Mouse (Mus musculus) ovary, postnatal 10 days (tissue): Measurements from ENCODE around the gene Gas2l2.
A peak's percentile ranks its signal among the peaks of the same experiment; 100 is the strongest.

Source experiments
- DNase-seq: peaks from one replicate; pipeline ENCODE4 v3.0.0; 2022; ENCODE audit warnings: low spot score

Gas2l2 gene

GRCm38 (mm10) chr11:83443824-83444223 is 14.6 kb upstream of the Gas2l2 start:
- no peak for DNase-seq

- DNase-seq = peak; percentile 42
Measured at GRCm38 (mm10) chr11:83442596-83443267, 13.5 kb upstream of the Gas2l2 start.

- DNase-seq = no peak
Measured at GRCm38 (mm10) chr11:83441235-83441634, 12.0 kb upstream of the Gas2l2 start.

GRCm38 (mm10) chr11:83440081-83441064 is 11.1 kb upstream of the Gas2l2 start:
- peak; percentile 68 for DNase-seq

GRCm38 (mm10) chr11:83439426-83440060 is 10.3 kb upstream of the Gas2l2 start:
- no peak for DNase-seq

- no peak for DNase-seq
Measured at GRCm38 (mm10) chr11:83437377-83437776, 8.1 kb upstream of the Gas2l2 start, which contains the start of gene 1700020L24Rik. 1700020L24Rik (plus strand) TSS chr11:83437677.

GRCm38 (mm10) chr11:83432533-83432932 is 3.3 kb upstream of the Gas2l2 start:
- DNase-seq = no peak

- no peak for DNase-seq
Measured at GRCm38 (mm10) chr11:83426964-83427363, 2.3 kb downstream of the Gas2l2 start.

- DNase-seq = no peak
Measured at GRCm38 (mm10) chr11:83424681-83425080, 4.6 kb downstream of the Gas2l2 start.

GRCm38 (mm10) chr11:83421305-83421704 is 8.0 kb downstream of the Gas2l2 start:
- peak; percentile 62 for DNase-seq

GRCm38 (mm10) chr11:83420338-83420737 is 8.9 kb downstream of the Gas2l2 start:
- DNase-seq = no peak

GRCm38 (mm10) chr11:83418566-83418965 is 10.7 kb downstream of the Gas2l2 start:
- no peak for DNase-seq

GRCm38 (mm10) chr11:83417708-83418107 is 11.5 kb downstream of the Gas2l2 start:
- DNase-seq = no peak

- DNase-seq = peak; percentile 24
Measured at GRCm38 (mm10) chr11:83417080-83417479, 12.2 kb downstream of the Gas2l2 start.

- no peak for DNase-seq
Measured at GRCm38 (mm10) chr11:83410510-83410909, 18.7 kb downstream of the Gas2l2 start.

- DNase-seq = no peak
Measured at GRCm38 (mm10) chr11:83409792-83410291, 19.4 kb downstream of the Gas2l2 start.

GRCm38 (mm10) chr11:83409087-83409754 is 20.0 kb downstream of the Gas2l2 start, which contains the start of gene Rasl10b:
Rasl10b (plus strand) TSS chr11:83409137.
- no peak for DNase-seq

- no peak for DNase-seq
Measured at GRCm38 (mm10) chr11:83408242-83408641, 21.0 kb downstream of the Gas2l2 start.

GRCm38 (mm10) chr11:83406391-83406790 is 22.9 kb downstream of the Gas2l2 start:
- DNase-seq = no peak

- no peak for DNase-seq
Measured at GRCm38 (mm10) chr11:83403787-83404186, 25.5 kb downstream of the Gas2l2 start.

- no peak for DNase-seq
Measured at GRCm38 (mm10) chr11:83398724-83399123, 30.5 kb downstream of the Gas2l2 start.

- DNase-seq = no peak
Measured at GRCm38 (mm10) chr11:83397626-83398025, 31.6 kb downstream of the Gas2l2 start.
